Mouse (Mus musculus): ENCODE results near the gene Egr4. TPM values are rescaled to one million over a fixed set of nuclear protein-coding genes. Genes with fewer than 3 reads are reported as not detected.

Gene Egr4
- total RNA-seq (2021) = 10 to 100 TPM; 26.1 to 33.4 TPM

- peak; percentile 91 to 93 for DNase-seq
Observed at GRCm38 (mm10) chr6:85513531-85513910, at the start of gene Egr4. TSS of gene Egr4 (minus strand) at chr6:85513589.

DNA sequence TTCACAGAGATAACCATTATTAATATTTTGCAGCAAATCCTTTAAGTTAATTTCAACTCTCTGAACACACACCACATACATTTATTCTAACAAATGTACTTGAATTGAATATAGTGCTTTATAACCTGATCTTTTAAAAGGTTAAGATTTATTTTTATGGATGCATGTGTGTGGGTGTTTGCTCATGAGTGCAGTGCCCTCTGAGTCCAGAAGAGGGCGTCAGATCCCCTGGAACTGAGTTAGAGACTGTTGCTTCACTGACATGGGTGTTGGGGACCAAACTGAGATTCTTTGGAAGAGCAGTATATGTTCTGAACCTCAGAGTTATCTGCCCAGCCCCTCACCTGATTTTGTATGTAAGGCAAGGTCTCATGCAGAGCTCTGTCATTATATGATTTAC lies 49.0 kb upstream of the Egr4 start:
- no peak for DNase-seq

GRCm38 (mm10) chr6:85547642-85548041 lies 34.3 kb upstream of the Egr4 start:
- no peak for DNase-seq

GRCm38 (mm10) chr6:85544251-85544881 lies 31.0 kb upstream of the Egr4 start:
- DNase-seq = peak; percentile 38 to 47

GRCm38 (mm10) chr6:85543351-85544175 lies 30.2 kb upstream of the Egr4 start:
- no peak for DNase-seq

GRCm38 (mm10) chr6:85522825-85523224 lies 9.4 kb upstream of the Egr4 start:
- DNase-seq = peak; percentile 52 to 56

GRCm38 (mm10) chr6:85522026-85522425 lies 8.6 kb upstream of the Egr4 start:
- no peak for DNase-seq

- DNase-seq = peak in 1 of 2 experiments; percentile 19
Observed at GRCm38 (mm10) chr6:85518091-85518693, 4.8 kb upstream of the Egr4 start.

DNA sequence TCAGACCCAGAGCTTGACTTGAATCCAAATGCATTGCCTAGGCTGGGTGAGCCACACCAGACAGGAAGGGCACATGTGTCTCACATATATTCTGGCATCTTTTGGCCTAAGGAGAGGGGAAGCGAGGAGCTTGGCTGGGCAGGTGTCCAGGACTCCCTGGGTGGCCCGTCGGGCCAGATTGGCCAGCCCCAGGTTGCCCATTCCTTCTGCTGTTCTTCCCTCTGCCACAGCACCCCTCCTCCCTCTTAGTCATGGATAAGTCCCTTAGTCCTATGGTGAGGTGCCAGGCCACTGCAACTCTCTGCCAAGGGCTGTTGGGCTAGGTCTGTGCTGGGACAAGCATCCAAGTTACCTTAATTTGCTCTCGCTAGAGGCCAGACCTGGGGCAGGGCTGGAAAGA lies 2.6 kb upstream of the Egr4 start:
- no peak for DNase-seq

DNA sequence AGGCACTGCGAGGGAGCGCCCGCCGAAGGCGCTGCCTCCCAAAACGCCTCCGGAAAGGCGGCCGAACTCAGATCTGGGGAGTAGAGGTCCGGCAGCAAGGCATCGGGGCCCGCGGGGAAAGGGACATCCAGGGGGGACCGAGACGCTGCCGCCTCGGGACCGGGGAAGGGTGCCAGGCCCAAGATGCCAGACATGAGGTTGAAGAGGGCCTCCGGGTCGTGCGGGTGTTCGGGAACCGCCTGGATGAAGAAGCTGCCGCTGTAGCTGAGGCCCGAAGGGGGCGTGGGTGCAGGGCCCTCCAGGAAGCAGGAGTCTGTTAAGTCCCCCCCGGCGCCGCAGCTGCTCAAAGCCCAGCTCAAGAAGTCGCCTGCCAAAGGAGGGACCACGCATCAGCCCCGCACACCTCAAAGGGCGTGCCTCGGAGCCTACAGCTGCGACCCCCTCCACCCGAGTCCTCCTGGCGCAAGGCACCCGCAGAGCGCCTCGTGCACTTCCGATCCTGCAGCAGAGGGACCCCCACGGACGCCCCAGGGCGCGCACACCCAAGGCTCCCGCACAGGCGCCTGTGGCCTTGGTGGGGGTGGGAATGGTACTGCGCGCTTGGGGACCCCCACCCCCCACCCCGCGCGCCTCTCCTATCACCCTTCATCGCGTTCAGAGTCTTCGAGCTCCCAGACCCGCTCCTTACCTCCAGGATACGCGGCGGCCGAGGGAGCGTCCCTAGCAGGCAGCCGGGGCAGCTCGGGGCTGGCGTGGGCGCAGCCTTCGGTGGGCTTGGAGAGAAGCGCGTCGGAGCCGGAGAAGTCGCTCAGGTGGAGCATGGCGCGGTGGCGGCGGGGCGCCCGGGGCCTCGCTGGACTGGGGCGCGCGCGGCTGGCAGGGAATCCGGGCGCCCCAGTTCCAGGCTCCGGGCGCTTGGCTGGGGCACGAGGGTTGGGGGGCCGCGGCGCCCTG lies 535 bp downstream of the Egr4 start:
- peak; percentile 19 to 40 for DNase-seq

GRCm38 (mm10) chr6:85512056-85512440 lies 1.3 kb downstream of the Egr4 start:
- DNase-seq = no peak

- DNase-seq = peak in 1 of 2 experiments; percentile 19
Observed at GRCm38 (mm10) chr6:85511286-85512055, 1.9 kb downstream of the Egr4 start.

DNA sequence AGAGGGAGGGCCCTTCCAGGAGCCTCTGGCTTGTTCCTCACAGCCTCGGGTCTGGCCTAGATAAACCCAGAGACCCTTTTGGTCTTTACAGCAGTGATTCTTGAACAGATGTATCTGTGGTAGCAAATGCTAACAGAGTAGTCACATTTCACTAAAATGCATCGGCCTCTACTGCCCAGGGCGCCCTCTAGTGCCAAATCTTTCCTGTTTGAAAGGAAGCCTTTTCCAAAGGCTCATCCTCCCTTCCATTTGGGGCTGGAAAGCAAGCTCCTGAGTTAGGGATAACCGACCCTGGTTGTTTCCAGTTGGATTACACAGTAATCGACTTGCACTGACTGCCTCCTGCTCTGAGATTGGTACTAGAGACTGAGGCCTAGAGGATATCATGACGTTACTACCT lies 2.9 kb downstream of the Egr4 start:
- peak; percentile 68 to 74 for DNase-seq

DNA sequence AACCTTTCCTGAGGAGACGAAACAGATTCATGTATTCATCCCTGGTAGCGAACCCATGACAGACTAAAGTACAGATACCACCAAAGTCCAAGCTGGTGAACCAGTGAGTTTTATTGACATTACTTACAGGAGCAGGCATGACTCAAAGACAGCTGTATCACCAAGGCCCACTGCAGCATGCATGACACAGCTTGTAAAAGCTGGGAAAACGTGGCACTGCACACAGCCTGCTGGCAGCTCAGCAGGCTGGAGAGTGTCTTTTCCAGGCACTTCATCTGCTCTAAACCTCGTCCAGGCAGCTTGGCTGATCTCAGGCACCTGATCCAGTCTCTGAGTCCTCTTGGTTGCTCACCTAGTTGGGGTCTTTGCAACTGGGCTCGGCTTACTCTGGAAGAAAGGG lies 4.8 kb downstream of the Egr4 start:
- DNase-seq = no peak

DNA sequence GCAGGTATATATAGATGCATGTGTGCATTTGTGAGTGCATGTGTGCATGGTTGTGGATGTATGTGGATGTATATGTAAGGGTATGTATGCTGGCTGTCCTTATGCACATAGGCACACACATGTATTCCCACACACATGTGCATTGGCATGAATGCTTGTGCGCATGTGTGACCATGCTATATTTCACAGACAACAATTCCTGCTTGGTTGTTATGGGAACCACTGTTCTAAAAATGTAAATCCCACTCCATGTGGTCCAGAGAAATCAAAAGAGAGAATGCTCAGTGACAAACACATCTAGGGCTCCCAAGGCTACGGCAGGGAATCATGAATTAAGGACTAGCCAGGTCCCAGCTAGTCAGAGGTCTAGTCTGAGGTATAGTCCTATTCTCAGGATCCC lies 8.5 kb downstream of the Egr4 start:
- no peak for DNase-seq

DNA sequence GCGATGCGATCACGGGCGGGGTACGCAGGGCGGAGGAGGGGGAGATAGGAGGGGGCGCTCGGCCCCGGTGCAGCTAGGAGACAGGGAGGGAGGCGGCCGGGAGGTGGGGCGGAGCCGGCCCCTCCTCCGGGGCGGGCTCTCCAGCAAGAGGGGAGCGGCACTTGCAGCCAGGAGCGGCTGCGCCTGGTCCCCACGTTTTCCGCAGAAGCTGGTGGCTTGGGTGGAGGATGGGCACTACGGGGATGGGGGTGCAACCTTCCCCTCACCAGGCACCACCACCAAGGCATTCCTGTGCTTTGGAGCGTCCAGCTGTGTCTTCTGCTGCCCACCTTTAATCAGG lies 10.5 kb downstream of the Egr4 start, which contains the start of gene Fbxo41:
Fbxo41 (minus strand) TSS at position 84 of the 340 bp plus-strand sequence.
- peak; percentile 77 for DNase-seq

- DNase-seq = no peak
Observed at GRCm38 (mm10) chr6:85502103-85502910, 11.1 kb downstream of the Egr4 start.

DNA sequence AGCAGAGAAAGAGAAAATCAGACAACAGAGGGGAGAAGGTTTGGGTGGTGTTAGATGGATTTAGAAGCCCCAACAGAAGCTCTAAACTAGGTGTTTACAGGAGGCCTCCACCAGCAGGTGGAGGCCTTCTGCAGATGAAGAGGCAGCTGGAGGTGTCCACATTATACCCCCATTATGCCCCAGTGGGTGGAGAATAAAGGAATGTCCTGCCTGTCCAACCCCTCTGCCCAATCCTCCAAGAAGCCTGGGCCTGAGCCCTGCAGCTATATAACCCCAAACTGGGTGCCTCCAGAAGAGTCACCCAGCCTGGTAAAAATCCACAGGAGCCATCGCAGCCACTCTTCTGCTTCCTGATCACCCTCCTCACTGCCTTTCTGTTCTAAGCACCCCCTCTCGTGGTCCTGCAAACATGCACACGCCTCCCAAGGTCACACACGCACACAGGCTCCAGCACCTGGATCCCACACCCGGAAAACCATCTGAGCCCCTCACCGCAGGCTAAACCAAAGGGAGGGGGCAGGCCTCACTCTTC lies 11.8 kb downstream of the Egr4 start:
- no peak for DNase-seq

DNA sequence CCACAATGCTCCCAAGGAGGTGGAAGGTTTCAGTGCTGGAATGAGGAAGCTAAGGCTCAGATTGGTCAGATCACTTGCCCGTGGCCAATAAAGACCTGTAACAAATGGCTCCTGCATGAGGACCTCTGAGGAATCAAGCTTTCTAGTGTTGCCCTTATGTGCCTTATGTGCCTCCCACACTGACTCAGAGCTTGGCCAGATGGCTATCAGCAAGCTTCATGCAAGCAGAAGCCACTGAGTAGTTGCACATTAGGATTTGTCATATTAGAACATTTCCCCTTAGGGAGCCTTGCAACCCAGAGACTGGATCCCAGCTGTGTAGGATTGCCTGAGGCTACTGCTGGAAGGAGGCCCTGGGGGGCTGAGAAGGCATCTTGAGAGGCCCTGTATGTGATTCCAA lies 13.0 kb downstream of the Egr4 start:
- DNase-seq = no peak

GRCm38 (mm10) chr6:85498147-85498546 lies 15.2 kb downstream of the Egr4 start:
- no peak for DNase-seq

- no peak for DNase-seq
Observed at GRCm38 (mm10) chr6:85496976-85497375, 16.4 kb downstream of the Egr4 start.

Data from layer of hippocampus, postnatal 36 days (tissue).